Mouse (Mus musculus) heart, adult 9 months (tissue): ENCODE measurements around the gene Cntn5.

Experiments
- DNase-seq, 2 experiments: peaks; one replicate each; pipeline ENCODE4 v3.0.0; 2022; ENCODE audit warnings: low spot score in 2 of 2

Gene Cntn5

GRCm38 (mm10) chr9:10904616-10905363, at the start of gene Cntn5:
Gene Cntn5, minus strand, starts transcription at chr9:10904775.
- no peak for DNase-seq

GRCm38 (mm10) chr9:10950470-10950869, 45.9 kb upstream of the Cntn5 start:
- no peak for DNase-seq

GRCm38 (mm10) chr9:10909573-10909972, 5.0 kb upstream of the Cntn5 start:
- no peak for DNase-seq

- DNase-seq = no peak
Measured at GRCm38 (mm10) chr9:10905696-10906095, 1.1 kb upstream of the Cntn5 start.

GRCm38 (mm10) chr9:10879758-10880157, 24.8 kb downstream of the Cntn5 start:
- no peak for DNase-seq

- no peak for DNase-seq
Measured at GRCm38 (mm10) chr9:10873881-10874280, 30.7 kb downstream of the Cntn5 start.

GRCm38 (mm10) chr9:10856204-10856892, 48.2 kb downstream of the Cntn5 start:
- no peak for DNase-seq

GRCm38 (mm10) chr9:10816711-10817110, 87.9 kb downstream of the Cntn5 start:
- DNase-seq = no peak

GRCm38 (mm10) chr9:10797158-10797557, 107.4 kb downstream of the Cntn5 start:
- no peak for DNase-seq

GRCm38 (mm10) chr9:10795102-10795501, 109.5 kb downstream of the Cntn5 start:
- DNase-seq = no peak

- DNase-seq = no peak
Measured at GRCm38 (mm10) chr9:10731878-10732277, 172.7 kb downstream of the Cntn5 start.

- DNase-seq = no peak
Measured at GRCm38 (mm10) chr9:10724191-10724590, 180.4 kb downstream of the Cntn5 start.

GRCm38 (mm10) chr9:10722121-10722520, 182.5 kb downstream of the Cntn5 start:
- DNase-seq = no peak

GRCm38 (mm10) chr9:10718986-10719385, 185.6 kb downstream of the Cntn5 start:
- no peak for DNase-seq

- no peak for DNase-seq
Measured at GRCm38 (mm10) chr9:10713641-10714040, 190.9 kb downstream of the Cntn5 start.

GRCm38 (mm10) chr9:10681646-10682045, 222.9 kb downstream of the Cntn5 start:
- DNase-seq = no peak

- no peak for DNase-seq
Measured at GRCm38 (mm10) chr9:10681181-10681580, 223.4 kb downstream of the Cntn5 start.

- no peak for DNase-seq
Measured at GRCm38 (mm10) chr9:10668676-10669075, 235.9 kb downstream of the Cntn5 start.

GRCm38 (mm10) chr9:10667438-10667837, 237.1 kb downstream of the Cntn5 start:
- no peak for DNase-seq

- no peak for DNase-seq
Measured at GRCm38 (mm10) chr9:10665756-10666155, 238.8 kb downstream of the Cntn5 start.

GRCm38 (mm10) chr9:10663101-10663500, 241.5 kb downstream of the Cntn5 start:
- DNase-seq = no peak

GRCm38 (mm10) chr9:10659478-10659877, 245.1 kb downstream of the Cntn5 start:
- DNase-seq = no peak

- no peak for DNase-seq
Measured at GRCm38 (mm10) chr9:10658086-10658485, 246.5 kb downstream of the Cntn5 start.
